In genomic region chr8:44812360-44812759, GRCm38 (mm10) we compare ENCODE assay signal across 20 mouse cellular contexts.
A peak's percentile ranks its signal among the peaks of the same experiment; 100 is the strongest.
DNase-seq lines count a peak whose midpoint lies in the region; ATAC-seq lines count a peak whose summit lies in the region.
"Had no signal": no experiment of that assay in that cellular context is flagged by ENCODE, and none has a peak within 500 bp of the region (broad histone marks: within the 10 kb centered on the region; RNA-seq: fewer than 3 reads in every experiment).

No protein-coding gene starts in this region.

- H3K9me3 ChIP-seq in kidney, embryonic 16.5 days (ENCODE audit: low read length) = no peaks in the 10 kb centered on the region
- no peaks in the 10 kb centered on the region for H3K9me3 ChIP-seq in intestine, embryonic 16.5 days (ENCODE audit: control insufficient read depth, low read length)
- H3K9me3 ChIP-seq in forebrain, embryonic 11.5 days (ENCODE audit: control insufficient read depth, low read length) = no peaks in the 10 kb centered on the region
- H3K9me3 ChIP-seq: embryonic facial prominence, embryonic 13.5 days; forebrain, embryonic 13.5 days; heart, embryonic 15.5 days had no signal

- H3K4me3 ChIP-seq in kidney, embryonic 16.5 days (ENCODE audit: low read length) = no peak overlapping the region
- no peak overlapping the region for H3K4me3 ChIP-seq in intestine, embryonic 16.5 days (ENCODE audit: low read length)
- no peak overlapping the region for H3K4me3 ChIP-seq in forebrain, embryonic 11.5 days (ENCODE audit: low read depth, low read length)
- H3K4me3 ChIP-seq: embryonic facial prominence, embryonic 13.5 days; forebrain, embryonic 13.5 days; heart, adult 2 months; heart, embryonic 15.5 days had no signal

- no peak overlapping the region for H3K9ac ChIP-seq in kidney, embryonic 16.5 days (replicated peaks; ENCODE audit: low read length)
- H3K9ac ChIP-seq in intestine, embryonic 16.5 days (ENCODE audit: low read depth, low read length) = no peak overlapping the region
- H3K9ac ChIP-seq in forebrain, embryonic 11.5 days (ENCODE audit: low read length) = no peak overlapping the region
- H3K9ac ChIP-seq: embryonic facial prominence, embryonic 13.5 days; forebrain, embryonic 13.5 days; forebrain, postnatal 0 days; heart, embryonic 15.5 days had no signal

- 52% methylated on average over 4 of the region's 4 CpGs for WGBS in kidney, embryonic 16.5 days
- WGBS in intestine, embryonic 16.5 days = 60% methylated on average over 4 of the region's 4 CpGs
- WGBS in forebrain, embryonic 11.5 days = 81% methylated on average over 4 of the region's 4 CpGs

- H3K4me2 ChIP-seq in kidney, embryonic 16.5 days (replicated peaks; ENCODE audit: low read depth, low read length) = no peak overlapping the region
- H3K4me2 ChIP-seq in intestine, embryonic 16.5 days (ENCODE audit: low read depth, low read length) = no peak overlapping the region
- no peak overlapping the region for H3K4me2 ChIP-seq in forebrain, embryonic 11.5 days (ENCODE audit: low read depth, low read length, severe bottlenecking)
- H3K4me2 ChIP-seq: embryonic facial prominence, embryonic 13.5 days; forebrain, embryonic 13.5 days; heart, embryonic 11.5 days; heart, embryonic 15.5 days had no signal

- no peaks in the 10 kb centered on the region for H3K36me3 ChIP-seq in kidney, embryonic 16.5 days (ENCODE audit: insufficient read depth, low read length)
- no peaks in the 10 kb centered on the region for H3K36me3 ChIP-seq in intestine, embryonic 16.5 days (ENCODE audit: control insufficient read depth, insufficient read depth, low read length)
- H3K36me3 ChIP-seq in forebrain, embryonic 11.5 days (ENCODE audit: control insufficient read depth, insufficient read depth, low read length) = no peaks in the 10 kb centered on the region
- H3K36me3 ChIP-seq: embryonic facial prominence, embryonic 13.5 days; heart, embryonic 15.5 days had no signal

- H3K27me3 ChIP-seq in kidney, embryonic 16.5 days (ENCODE audit: insufficient read depth, low read length) = no peaks in the 10 kb centered on the region; the same call in 1 of the 2 replicates
- no peaks in the 10 kb centered on the region for H3K27me3 ChIP-seq in intestine, embryonic 16.5 days (replicated peaks; ENCODE audit: control insufficient read depth, insufficient read depth, low read length)
- no peaks in the 10 kb centered on the region for H3K27me3 ChIP-seq in forebrain, embryonic 11.5 days (ENCODE audit: control insufficient read depth, insufficient read depth, low read length)
- H3K27me3 ChIP-seq: embryonic facial prominence, embryonic 13.5 days; forebrain, embryonic 13.5 days; heart, embryonic 15.5 days had no signal

- peak; percentile 62 for DNase-seq in kidney, adult 18-20 months
- peak; percentile 36 for DNase-seq in kidney, postnatal 14 days
- no peak for DNase-seq in forebrain, embryonic 11.5 days (ENCODE audit: low spot score)
- no peak for DNase-seq in layer of hippocampus, adult 8-10 months (ENCODE audit: low spot score in 2 of 2)
- no peak for DNase-seq in thymus, adult 18-20 months
- DNase-seq: adrenal gland, postnatal 14 days; cerebellum, adult 11-12 months; cerebellum, adult 9-10 months; cerebellum, postnatal 25 days; forebrain, postnatal 0 days; gastrocnemius, postnatal 14 days; heart, adult 2 months; heart, postnatal 14 days had no signal

- no peak for ATAC-seq in kidney, embryonic 16.5 days (ENCODE audit: low FRiP score, low TSS enrichment)
- ATAC-seq in intestine, embryonic 16.5 days = peak; percentile 79
- no peak for ATAC-seq in forebrain, embryonic 11.5 days (replicated peaks; ENCODE audit: low FRiP score)
- ATAC-seq: activated CD4-positive, CD25-positive, alpha-beta regulatory T cell, adult 4 months; forebrain, embryonic 13.5 days; forebrain, postnatal 0 days had no signal

- peaks cover under 1% of the 10 kb centered on the region; the same call in 1 of the 2 replicates for H3K4me1 ChIP-seq in kidney, embryonic 16.5 days (ENCODE audit: insufficient read depth, low read length)
- no peaks in the 10 kb centered on the region for H3K4me1 ChIP-seq in intestine, embryonic 16.5 days (ENCODE audit: control insufficient read depth, insufficient read depth, low read length)
- 0 out of 2 replicates have a peak, but pooled peaks cover 2% of the 10 kb centered on the region for H3K4me1 ChIP-seq in forebrain, embryonic 11.5 days (replicated peaks; ENCODE audit: control insufficient read depth, insufficient read depth, low read length)
- H3K4me1 ChIP-seq: forebrain, embryonic 13.5 days; heart, embryonic 15.5 days had no signal

- no peak overlapping the region for H3K27ac ChIP-seq in kidney, embryonic 16.5 days (ENCODE audit: low read length)
- H3K27ac ChIP-seq in intestine, embryonic 16.5 days (ENCODE audit: low read length) = no peak overlapping the region
- no peak overlapping the region for H3K27ac ChIP-seq in forebrain, embryonic 11.5 days (ENCODE audit: low read depth, low read length)
- H3K27ac ChIP-seq: embryonic facial prominence, embryonic 13.5 days; forebrain, embryonic 13.5 days; heart, adult 2 months; heart, embryonic 15.5 days had no signal

Comparison
In these comparisons a context has a peak if more than half of its experiments do, and no peak if none do; other contexts are left out.
1. DNase-seq: peak in kidney, adult 18-20 months (single experiment) and kidney, postnatal 14 days (single experiment); none in forebrain, embryonic 11.5 days (single experiment), layer of hippocampus, adult 8-10 months (0 of 2) and thymus, adult 18-20 months (0 of 2).